Mouse (Mus musculus) myocyte (in vitro differentiated cells): ENCODE data around the gene BC049352.

Experiments used
- CEBPB ChIP-seq: IDR thresholded peaks from 2 replicates; pipeline ENCODE4 v1.6.1; 2011; ENCODE audit warnings: mild to moderate bottlenecking, moderate library complexity; ENCODE audit not compliant: poor library complexity, insufficient read depth, severe bottlenecking
- E2F4 ChIP-seq: IDR thresholded peaks from one replicate; pipeline ENCODE4 v1.6.1; 2011; ENCODE audit warnings: mild to moderate bottlenecking, control low read depth, moderate library complexity; ENCODE audit not compliant: insufficient read depth
- MAX ChIP-seq: IDR thresholded peaks from one replicate; pipeline ENCODE4 v1.6.1; 2011; ENCODE audit warnings: low read depth, mild to moderate bottlenecking, control low read depth
- MYOD1 ChIP-seq, 3 experiments: IDR thresholded peaks; one replicate each; pipeline ENCODE4 v1.6.1; 2011; ENCODE audit warnings: control low read depth in 2 of 3, low read depth in 2 of 3, mild to moderate bottlenecking in 2 of 3, moderate library complexity in 1 of 3; ENCODE audit not compliant: insufficient read length in 2 of 3, control insufficient read depth in 1 of 3
- MYOG ChIP-seq, 3 experiments: IDR thresholded peaks; one replicate each; pipeline ENCODE4 v1.6.1; 2011; ENCODE audit warnings: control low read depth in 2 of 3, low read depth in 2 of 3, mild to moderate bottlenecking in 2 of 3; ENCODE audit not compliant: insufficient read length in 2 of 3, control insufficient read depth in 1 of 3, insufficient read depth in 1 of 3
- POLR2A ChIP-seq: IDR thresholded peaks from one replicate; pipeline ENCODE4 v1.6.1; 2011; ENCODE audit warnings: low read depth, mild to moderate bottlenecking, control low read depth, moderate library complexity; ENCODE audit not compliant: insufficient read length
- POLR2AphosphoS2 ChIP-seq: IDR thresholded peaks from one replicate; pipeline ENCODE4 v1.6.1; 2011; ENCODE audit warnings: low read depth, control low read depth; ENCODE audit not compliant: insufficient read length
- REST ChIP-seq: IDR thresholded peaks from one replicate; pipeline ENCODE4 v1.6.1; 2011; ENCODE audit warnings: mild to moderate bottlenecking, control low read depth, moderate library complexity; ENCODE audit not compliant: insufficient read depth, insufficient read length
- TCF12 ChIP-seq: IDR thresholded peaks from one replicate; pipeline ENCODE4 v1.6.1; 2011; ENCODE audit warnings: mild to moderate bottlenecking, control low read depth; ENCODE audit not compliant: poor library complexity, insufficient read depth, severe bottlenecking
- TCF3 ChIP-seq: IDR thresholded peaks from one replicate; pipeline ENCODE4 v1.6.1; 2011; ENCODE audit warnings: low read depth, control low read depth; ENCODE audit not compliant: insufficient read length
- USF1 ChIP-seq: IDR thresholded peaks from one replicate; pipeline ENCODE4 v1.6.1; 2011; ENCODE audit warnings: low read depth, mild to moderate bottlenecking, control low read depth, moderate library complexity

- TF ChIP-seq POLR2AphosphoS2 (no peak), USF1 (no peak), POLR2A (no peak), MYOG (IDR thresholded peaks at IDR 0.05; ENCODE audit: control insufficient read depth in 1 of 3, insufficient read depth in 1 of 3, insufficient read length in 2 of 3, low read depth in 2 of 3) (no peak), REST (no peak), E2F4 (no peak), MYOD1 (IDR thresholded peaks at IDR 0.05; ENCODE audit: control insufficient read depth in 1 of 3, insufficient read length in 2 of 3, low read depth in 2 of 3) (no peak), MAX (no peak), TCF3 (no peak), TCF12 (no peak), CEBPB (no peak)
Measured at GRCm38 (mm10) chr9:45241397-45241796, 59.6 kb downstream of the BC049352 start.
